Mouse (Mus musculus) kidney, embryonic 15.5 days (tissue): Measurements from ENCODE around the gene Phldb2. TPM values are rescaled to one million over a fixed set of nuclear protein-coding genes. Genes with fewer than 3 reads are reported as not detected.

Experiments
- ATAC-seq: fragments of 200-750 bp; cut with Nextera tagmentation; replicated peaks from 2 replicates; pipeline ENCODE4 v1.8.0; 2017; ENCODE audit warnings: moderate TSS enrichment; ENCODE audit not compliant: low FRiP score
- H3K27ac ChIP-seq: fragments of 300-500 bp; sonication (generic); 2 replicates; pipeline ENCODE4 v1.5.1; 2015; ENCODE audit warnings: mild to moderate bottlenecking, inconsistent platforms
- H3K27me3 ChIP-seq: fragments of 300-500 bp; sonication (generic); 2 replicates; pipeline ENCODE4 v1.6.1; 2015; ENCODE audit warnings: inconsistent platforms
- H3K36me3 ChIP-seq: fragments of 300-500 bp; sonication (generic); 2 replicates; pipeline ENCODE4 v1.6.1; 2015; ENCODE audit warnings: inconsistent platforms
- H3K4me1 ChIP-seq: fragments of 300-500 bp; sonication (generic); 2 replicates; pipeline ENCODE4 v1.6.1; 2015; ENCODE audit warnings: inconsistent platforms
- H3K4me2 ChIP-seq: fragments of 300-500 bp; sonication (generic); 2 replicates; pipeline ENCODE4 v1.6.1; 2015; ENCODE audit warnings: moderate library complexity, mild to moderate bottlenecking, inconsistent platforms
- H3K4me3 ChIP-seq: fragments of 300-500 bp; sonication (generic); replicated peaks from 2 replicates; pipeline ENCODE4 v1.5.1; 2015; ENCODE audit warnings: mild to moderate bottlenecking, inconsistent platforms
- H3K9ac ChIP-seq: fragments of 300-500 bp; sonication (generic); 2 replicates; pipeline ENCODE4 v1.6.1; 2015; ENCODE audit warnings: mild to moderate bottlenecking, inconsistent platforms
- H3K9me3 ChIP-seq: fragments of 300-500 bp; sonication (generic); replicated peaks from 2 replicates; pipeline ENCODE4 v1.6.1; 2016; ENCODE audit warnings: inconsistent platforms
- WGBS: fragments of 180-500 bp; shearing (Covaris S2); methylation state at CpG from one replicate; pipeline ENCODE4 v1.1.7; 2015; ENCODE audit warnings: mixed read lengths; 5-methylcytosine and 5-hydroxymethylcytosine counted together
- polyA plus RNA-seq: library from polyadenylated mRNA; unstranded; fragments of >200 nt; fragmentation: Nextera tagmentation; extraction: Ambion mirVana; gene quantifications from 2 replicates; pipeline ENCODE4 v1.2.1, GENCODE M21; 2015

Gene Phldb2
- polyA plus RNA-seq, 1 experiment from 2014 or later: 84.2 TPM

DNA sequence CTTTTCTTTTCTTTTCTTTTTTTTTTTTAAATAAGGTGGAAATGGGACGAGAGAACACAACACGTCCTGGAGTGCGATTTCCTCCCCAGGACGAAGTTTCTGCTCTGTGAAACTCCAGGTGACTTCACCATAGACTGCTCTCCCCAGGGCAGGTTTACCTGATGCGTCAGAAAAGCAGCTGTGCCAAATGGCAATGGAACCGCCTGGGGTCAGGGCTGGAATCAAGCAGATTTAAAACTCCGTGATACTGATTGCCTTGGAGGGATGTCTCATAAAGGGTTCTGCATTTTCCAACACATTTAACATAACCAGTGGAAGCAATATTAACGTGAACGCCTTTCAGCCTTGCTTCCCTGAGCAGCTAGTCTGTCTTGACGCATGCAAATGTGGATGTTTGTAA, 108.5 kb downstream of the Phldb2 start:
- peak overlapping the region; percentile 81; the same call in 1 of the 2 replicates for H3K9ac ChIP-seq
- H3K27me3 ChIP-seq: no peaks in the 10 kb centered on the region
- WGBS: 16% methylated on average over 10 of the region's 10 CpGs
- peak overlapping the region; percentile 87 for H3K4me2 ChIP-seq
- H3K9me3 ChIP-seq: no peaks in the 10 kb centered on the region
- peak overlapping the region; percentile 67 for H3K4me3 ChIP-seq
- H3K27ac ChIP-seq: peak overlapping the region; percentile 92
- no peak for ATAC-seq
- H3K36me3 ChIP-seq: no peaks in the 10 kb centered on the region
- H3K4me1 ChIP-seq: peaks cover 36% of the 10 kb centered on the region

DNA sequence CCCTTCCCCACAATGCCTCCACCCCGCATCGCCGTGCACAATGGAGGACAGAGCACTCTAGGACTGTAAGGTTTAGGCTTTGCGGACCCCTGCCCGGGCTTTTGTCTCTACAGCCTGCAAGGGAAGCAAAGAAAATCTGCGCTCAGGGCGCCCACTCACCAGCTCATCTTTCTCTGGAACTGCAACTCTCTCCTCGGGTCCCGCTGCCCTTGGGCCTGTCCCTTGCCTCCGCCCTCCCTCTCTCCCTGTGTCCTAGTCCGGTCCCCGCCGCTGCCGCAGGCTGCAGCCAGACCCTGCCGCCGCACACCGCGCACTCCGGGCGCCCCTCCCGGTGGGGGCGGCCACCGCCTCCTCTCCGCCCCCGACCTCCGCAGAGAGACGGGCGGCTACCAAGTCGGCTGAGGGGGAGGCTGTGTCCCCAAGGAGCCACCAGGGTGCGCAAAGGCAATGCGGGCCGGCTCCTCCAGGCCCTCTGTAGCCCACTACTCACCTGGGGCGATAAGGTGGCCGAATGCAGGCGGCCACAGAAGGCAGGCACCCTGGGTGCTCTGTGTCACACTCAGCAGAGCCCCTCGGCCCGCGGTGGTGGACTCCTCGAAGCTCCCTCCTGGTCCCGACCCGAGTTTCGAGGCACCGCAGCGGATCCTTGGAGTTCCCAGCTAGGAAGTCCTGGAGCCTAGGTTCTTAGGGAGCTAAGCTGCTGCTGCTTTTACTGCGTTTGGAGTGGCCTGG, 109.2 kb downstream of the Phldb2 start:
- Histone ChIP-seq H3K4me2 (peak overlapping the region; percentile 87), H3K4me1 (peaks cover 42% of the 10 kb centered on the region), H3K36me3 (no peaks in the 10 kb centered on the region), H3K27me3 (no peaks in the 10 kb centered on the region), H3K9me3 (no peaks in the 10 kb centered on the region), H3K4me3 (peak overlapping the region; percentile 67), H3K27ac (peak overlapping the region; percentile 92), H3K9ac (peak overlapping the region; percentile 81)
- WGBS: under 1% methylated on average over 45 of the region's 45 CpGs
- peak; percentile 97 for ATAC-seq

DNA sequence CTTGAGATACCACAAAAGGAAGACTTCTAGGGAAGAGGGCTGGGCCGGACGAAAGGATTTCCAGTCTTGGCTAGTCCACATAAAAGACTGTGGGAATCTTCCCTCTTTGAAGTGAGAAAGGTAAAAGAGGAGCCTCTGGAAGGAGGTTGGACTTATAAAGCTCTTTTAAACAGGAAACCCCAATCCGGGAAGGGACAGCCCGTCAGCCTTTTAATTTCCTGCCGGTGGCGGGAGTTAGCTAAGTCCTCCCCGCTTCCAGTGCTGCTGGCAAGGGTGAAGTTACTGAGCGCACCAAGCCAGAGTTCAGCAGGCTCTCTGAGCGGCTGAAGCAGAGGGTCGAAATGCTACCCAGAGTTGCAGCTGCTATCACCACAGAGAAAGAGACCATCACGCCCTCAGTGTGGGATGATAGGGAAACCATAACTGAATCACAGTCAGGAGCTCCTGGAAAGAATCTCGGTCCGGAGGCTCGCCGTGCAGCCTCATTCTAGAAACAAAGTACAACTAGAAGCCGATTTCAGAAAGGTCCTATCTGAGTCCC, 110.0 kb downstream of the Phldb2 start:
- H3K4me1 ChIP-seq: peaks cover 50% of the 10 kb centered on the region
- no peaks in the 10 kb centered on the region for H3K27me3 ChIP-seq
- H3K36me3 ChIP-seq: no peaks in the 10 kb centered on the region
- H3K4me2 ChIP-seq: peak overlapping the region; percentile 87
- under 1% methylated on average over 16 of the region's 16 CpGs for WGBS
- ATAC-seq: peak; percentile 5; the same call in 1 of the 2 replicates
- H3K9me3 ChIP-seq: no peaks in the 10 kb centered on the region
- peak overlapping the region; percentile 92 for H3K27ac ChIP-seq
- H3K9ac ChIP-seq: peak overlapping the region; percentile 81
- peak overlapping the region; percentile 67 for H3K4me3 ChIP-seq

DNA sequence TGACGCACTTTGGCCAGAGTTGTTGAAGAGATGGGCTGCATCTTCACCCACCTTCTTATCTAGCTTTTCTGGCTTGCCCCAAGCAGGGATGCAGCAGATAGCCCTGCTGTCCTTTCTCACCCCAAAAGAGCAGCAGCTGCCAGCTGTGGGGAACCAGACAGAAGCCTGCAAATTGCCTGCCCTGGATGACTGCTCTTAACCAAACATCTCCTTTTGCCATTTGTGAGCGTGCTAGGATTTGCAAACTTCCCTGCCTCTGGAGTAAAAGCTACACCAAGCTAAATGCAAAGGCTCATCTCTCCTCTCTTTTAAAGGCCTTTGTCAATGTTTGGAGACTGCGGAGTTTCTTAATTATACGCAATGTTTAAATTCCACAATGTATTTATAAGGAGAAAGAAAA, 111.0 kb downstream of the Phldb2 start:
- Histone ChIP-seq H3K9ac (peak overlapping the region; percentile 81), H3K4me2 (peak overlapping the region; percentile 87), H3K27me3 (no peaks in the 10 kb centered on the region), H3K36me3 (no peaks in the 10 kb centered on the region), H3K9me3 (no peaks in the 10 kb centered on the region), H3K27ac (peak overlapping the region; percentile 92), H3K4me3 (peak overlapping the region; percentile 67), H3K4me1 (peaks cover 59% of the 10 kb centered on the region)
- WGBS: 48% methylated on average over 4 of the region's 4 CpGs
- ATAC-seq: no peak

DNA sequence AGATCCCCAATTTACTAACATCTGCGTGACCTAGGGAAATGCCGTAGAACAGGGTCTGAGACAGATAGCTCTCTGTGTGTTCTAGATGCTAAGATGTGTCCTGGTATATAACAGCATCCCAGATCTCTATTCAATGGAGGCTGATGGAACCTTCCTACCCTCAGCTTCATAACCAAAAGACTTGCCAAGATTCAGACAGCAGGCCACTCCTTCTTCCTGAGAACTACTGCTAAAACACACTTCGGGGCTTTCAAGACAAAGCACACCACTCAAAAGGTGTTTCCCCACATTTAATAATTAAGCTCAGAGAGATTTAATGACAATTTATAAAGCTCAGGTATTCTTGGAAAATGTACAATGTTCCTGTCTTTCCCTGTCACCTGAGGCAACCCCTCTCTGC, 111.6 kb downstream of the Phldb2 start:
- Histone ChIP-seq H3K27me3 (no peaks in the 10 kb centered on the region), H3K4me3 (peak overlapping the region; percentile 67), H3K4me2 (peak overlapping the region; percentile 87), H3K36me3 (no peaks in the 10 kb centered on the region), H3K4me1 (peaks cover 65% of the 10 kb centered on the region), H3K9me3 (no peaks in the 10 kb centered on the region), H3K27ac (peak overlapping the region; percentile 92; the same call in 1 of the 2 replicates), H3K9ac (peak overlapping the region; percentile 81)
- whole genome bisulfite sequencing: 71% methylated on average over 3 of the region's 3 CpGs
- no peak for ATAC-seq

DNA sequence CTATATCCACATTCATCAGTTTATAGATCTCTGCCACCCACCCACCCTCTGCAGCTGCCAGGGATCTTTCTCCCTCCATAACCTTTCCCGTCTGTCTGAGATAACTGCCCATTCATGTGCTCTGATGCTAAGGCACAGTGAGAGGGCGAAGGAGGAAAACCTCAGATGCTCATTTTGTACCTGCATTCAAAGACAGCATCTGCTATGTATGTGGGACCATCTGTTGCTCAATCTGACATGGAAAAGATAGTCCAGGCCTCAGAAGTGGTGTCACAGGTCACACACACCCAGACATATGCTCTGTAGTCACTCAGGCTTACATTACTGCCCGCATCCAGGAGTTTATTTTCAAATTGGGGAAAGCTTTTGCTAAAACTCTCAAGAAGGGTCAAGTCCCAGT, 112.4 kb downstream of the Phldb2 start:
- ATAC-seq: no peak
- H3K36me3 ChIP-seq: no peaks in the 10 kb centered on the region
- H3K27me3 ChIP-seq: no peaks in the 10 kb centered on the region
- 71% methylated on average over 3 of the region's 3 CpGs for WGBS
- H3K27ac ChIP-seq: no peak overlapping the region
- no peaks in the 10 kb centered on the region for H3K9me3 ChIP-seq
- peak overlapping the region; percentile 87 for H3K4me2 ChIP-seq
- no peak overlapping the region for H3K9ac ChIP-seq
- H3K4me1 ChIP-seq: peaks cover 71% of the 10 kb centered on the region
- no peak overlapping the region for H3K4me3 ChIP-seq

DNA sequence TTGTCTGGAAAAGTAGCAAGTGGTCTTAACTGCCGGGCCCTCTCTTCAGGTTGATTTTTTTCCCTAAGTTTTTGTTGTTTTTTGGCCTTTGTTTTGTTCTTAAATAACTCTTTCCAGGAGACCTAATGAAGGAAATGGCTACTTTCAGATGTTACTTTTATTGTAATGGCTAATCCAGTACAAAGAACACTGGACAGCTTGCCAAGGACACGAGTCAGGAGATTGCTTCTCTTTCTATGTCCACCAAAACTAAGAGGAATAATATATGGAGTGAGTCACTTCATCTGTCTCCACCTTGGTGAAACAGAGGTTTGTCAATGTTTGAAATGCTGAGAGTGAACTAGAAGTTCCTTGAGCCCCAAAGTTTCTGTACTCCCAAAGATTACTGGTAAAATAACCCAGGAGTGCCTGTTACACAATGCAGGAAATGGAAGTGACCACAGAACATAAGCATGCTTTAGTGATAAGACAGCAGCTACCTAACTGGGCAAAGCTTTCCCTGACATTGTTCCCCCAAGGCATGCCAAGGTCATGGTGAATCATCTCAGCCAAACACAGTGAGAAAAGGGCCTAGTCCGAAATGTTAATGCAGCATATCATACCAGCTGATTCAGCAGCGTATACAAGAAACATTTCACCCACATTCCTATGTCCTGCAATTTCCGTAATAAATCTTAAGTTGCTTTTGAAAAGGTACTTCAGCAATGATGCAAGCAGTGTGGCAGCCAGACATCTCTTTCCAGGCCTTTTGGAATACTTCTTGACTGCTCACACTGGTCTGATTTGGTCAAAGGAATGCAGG, 115.7 kb downstream of the Phldb2 start:
- Histone ChIP-seq H3K4me3 (no peak overlapping the region), H3K27me3 (no peaks in the 10 kb centered on the region), H3K27ac (peak overlapping the region; percentile 70), H3K36me3 (peaks cover 4% of the 10 kb centered on the region; the same call in 1 of the 2 replicates), H3K9me3 (no peaks in the 10 kb centered on the region), H3K4me1 (peaks cover 76% of the 10 kb centered on the region), H3K9ac (no peak overlapping the region), H3K4me2 (no peak overlapping the region)
- 51% methylated on average over 5 of the region's 5 CpGs for WGBS
- ATAC-seq: no peak

DNA sequence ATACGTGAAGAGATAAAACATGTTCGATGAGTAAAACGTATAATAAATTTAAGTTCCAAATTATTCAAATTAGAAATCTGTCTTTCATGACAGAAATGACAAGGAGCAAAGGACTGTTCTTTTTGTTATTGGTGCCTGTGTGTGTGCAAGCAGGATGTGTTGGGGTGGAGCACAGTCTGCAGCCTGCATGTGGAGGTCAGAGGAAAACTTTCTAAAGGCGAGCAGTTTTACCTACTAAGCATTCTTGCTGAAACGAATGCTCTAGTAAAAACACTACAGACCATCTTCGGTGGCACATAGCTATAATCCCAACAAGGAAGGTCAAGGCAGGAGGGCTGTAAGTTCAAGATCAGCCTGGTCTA, 120.7 kb downstream of the Phldb2 start:
- Histone ChIP-seq H3K4me1 (peaks cover 69% of the 10 kb centered on the region), H3K4me3 (no peak overlapping the region), H3K27me3 (no peaks in the 10 kb centered on the region), H3K9me3 (no peaks in the 10 kb centered on the region), H3K27ac (peak overlapping the region; percentile 90), H3K36me3 (peaks cover 15% of the 10 kb centered on the region), H3K4me2 (no peak overlapping the region; the same call in 1 of the 2 replicates), H3K9ac (no peak overlapping the region)
- ATAC-seq: no peak
- WGBS: 32% methylated on average over 6 of the region's 6 CpGs

DNA sequence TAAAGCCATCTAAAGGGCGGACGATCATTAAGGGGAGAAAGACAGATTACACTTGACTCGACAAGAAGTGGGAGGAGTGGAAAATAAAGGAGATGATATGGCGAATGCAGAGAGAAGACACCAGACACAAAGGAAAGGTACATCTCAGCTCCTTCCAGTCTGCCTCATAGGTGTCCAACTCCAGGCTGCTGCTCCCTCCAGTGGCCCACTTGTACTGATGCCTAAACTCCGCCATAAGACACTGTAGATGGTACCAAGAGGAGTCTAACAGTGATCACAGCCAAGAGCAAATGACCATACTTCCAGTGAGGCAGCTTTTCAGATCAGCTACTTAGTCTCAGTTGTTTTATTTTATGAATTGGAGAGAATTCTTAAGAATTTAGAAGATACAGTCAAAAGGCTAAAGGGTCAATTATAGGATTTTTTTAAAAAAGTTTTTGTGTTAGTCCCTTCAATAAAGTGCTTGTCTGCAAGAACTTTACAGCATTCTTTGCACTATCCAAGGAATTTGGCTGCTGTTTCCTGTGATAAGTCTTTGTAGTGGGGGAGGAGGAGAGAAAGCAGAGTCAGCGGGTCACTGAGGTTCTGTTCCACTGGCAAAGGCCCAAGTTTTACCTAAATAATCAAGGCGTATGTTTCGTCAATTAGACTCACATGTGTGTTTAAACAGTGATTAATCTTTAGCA, 121.2 kb downstream of the Phldb2 start:
- H3K4me1 ChIP-seq: peaks cover 63% of the 10 kb centered on the region
- peak overlapping the region; percentile 33 for H3K4me2 ChIP-seq
- 38% methylated on average over 8 of the region's 8 CpGs for WGBS
- H3K4me3 ChIP-seq: no peak overlapping the region
- no peaks in the 10 kb centered on the region for H3K9me3 ChIP-seq
- no peaks in the 10 kb centered on the region for H3K27me3 ChIP-seq
- H3K27ac ChIP-seq: peak overlapping the region; percentile 90
- no peak overlapping the region for H3K9ac ChIP-seq
- ATAC-seq: peak; percentile 67; the same call in 1 of the 2 replicates
- H3K36me3 ChIP-seq: peaks cover 15% of the 10 kb centered on the region

DNA sequence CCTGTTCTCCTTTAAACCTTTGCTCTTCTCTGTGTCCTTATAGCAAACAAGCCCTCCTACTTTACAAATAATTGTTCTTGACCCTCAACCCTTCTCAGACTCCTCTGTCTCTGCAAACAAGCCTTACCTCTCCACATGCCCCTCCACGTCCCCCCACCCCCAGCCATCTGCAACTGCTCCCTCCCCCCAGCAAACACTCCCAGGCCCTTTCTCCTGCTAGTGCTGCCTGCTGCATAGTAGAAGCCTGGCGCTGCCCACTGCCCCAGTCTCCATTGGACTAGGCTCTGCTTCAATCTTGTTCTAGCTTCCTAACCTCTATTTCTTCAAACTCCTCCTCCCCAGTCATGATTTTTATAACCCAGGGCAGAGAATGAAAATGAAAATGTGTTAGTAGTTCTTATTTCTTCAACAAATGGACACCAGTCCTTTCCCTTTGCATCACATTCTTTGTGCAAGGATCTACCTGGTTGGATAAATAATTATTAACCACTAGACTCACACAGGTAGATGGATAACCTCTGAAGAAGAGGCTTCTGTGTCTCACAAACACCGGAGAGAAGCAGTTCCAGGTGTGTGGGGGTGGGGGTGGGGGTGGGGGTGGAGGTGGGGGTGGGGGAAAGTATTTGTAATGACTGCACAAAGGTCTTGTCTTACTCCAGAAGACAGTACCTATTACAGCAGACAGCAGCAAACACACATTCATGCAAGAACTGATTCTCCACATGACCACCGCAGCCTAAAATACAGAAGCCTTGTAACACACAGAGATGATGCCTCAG, 122.1 kb downstream of the Phldb2 start:
- H3K27me3 ChIP-seq: no peaks in the 10 kb centered on the region
- no peaks in the 10 kb centered on the region for H3K9me3 ChIP-seq
- H3K9ac ChIP-seq: no peak overlapping the region
- 41% methylated on average over 4 of the region's 4 CpGs for WGBS
- peaks cover 15% of the 10 kb centered on the region for H3K36me3 ChIP-seq
- no peak overlapping the region for H3K4me3 ChIP-seq
- peaks cover 55% of the 10 kb centered on the region for H3K4me1 ChIP-seq
- ATAC-seq: peak; percentile 40
- peak overlapping the region; percentile 90 for H3K27ac ChIP-seq
- H3K4me2 ChIP-seq: peak overlapping the region; percentile 33; the same call in 1 of the 2 replicates
